Mouse (Mus musculus) left cerebral cortex, postnatal 25 days (tissue): ENCODE data around the gene Btn1a1. TPM values are rescaled to one million over a fixed set of nuclear protein-coding genes. Genes with fewer than 3 reads are reported as not detected.

ENCODE experiments used
- DNase-seq, 2 experiments: peaks; one replicate each; pipeline ENCODE4 v3.0.0; 2022; ENCODE audit warnings: low spot score in 2 of 2, mixed read lengths in 1 of 2
- intact Hi-C: fragments of 180-260 bp; cut with DNase I; formaldehyde crosslinking; loops from one replicate; pipeline ENCODE4 v1.15.1; 2025
- total RNA-seq, 2 experiments: library from RNA; stranded (reverse); gene quantifications; 2 replicates each; pipeline ENCODE4 v1.2.3; 2021

The Btn1a1 gene
- total RNA-seq, 2 experiments from 2014 or later: not detected

DNA sequence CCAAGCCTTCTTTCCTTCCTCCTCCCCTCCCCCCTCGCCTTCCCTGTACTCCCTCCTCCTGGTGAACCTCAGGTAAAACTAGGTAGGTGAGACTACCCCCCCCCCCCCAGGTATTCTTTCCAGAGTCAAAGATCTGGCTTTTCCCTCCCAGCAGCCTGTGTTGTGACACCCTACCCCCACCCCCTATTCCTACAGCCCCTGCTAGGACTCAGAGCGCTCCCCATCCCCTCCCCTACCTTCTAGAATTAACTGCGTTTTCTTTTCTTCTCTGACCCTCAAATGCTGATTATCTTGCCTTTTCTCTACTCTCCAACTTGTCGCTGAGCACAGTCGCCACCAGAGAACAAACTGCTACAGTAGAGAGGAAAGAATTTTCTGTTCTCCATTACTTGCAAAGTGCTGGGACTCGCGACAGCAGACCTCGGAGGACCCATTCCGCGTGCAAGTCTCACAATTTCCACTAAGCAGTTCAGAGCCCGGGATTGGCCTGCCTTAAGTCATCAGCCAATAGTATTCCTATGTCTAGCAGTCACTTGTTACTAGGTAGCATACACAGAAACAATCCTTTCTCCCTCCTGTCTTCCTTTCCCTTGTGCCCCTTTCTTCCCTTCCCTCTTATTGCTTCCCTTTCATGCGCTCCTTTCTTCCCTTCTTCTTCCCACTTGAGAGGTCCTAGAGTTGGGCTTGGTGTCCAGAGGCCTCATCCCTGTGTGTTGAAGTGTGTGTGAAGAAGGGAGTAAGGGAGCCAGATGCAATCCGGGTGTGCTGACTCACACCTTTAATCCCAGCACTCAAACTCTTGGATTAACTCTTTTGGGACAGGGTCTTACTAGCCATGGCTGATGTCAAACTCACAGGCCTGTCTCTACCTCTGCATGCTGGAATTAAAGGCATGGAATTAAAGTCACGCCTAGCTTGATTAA is 23.0 kb upstream of the Btn1a1 start, which contains the start of gene Btn2a2:
TSS of gene Btn2a2 (minus strand) at position 458 of the 923 bp plus-strand sequence.
- intact Hi-C loops: no loop called here
- peak; percentile 75 to 86 for DNase-seq

DNA sequence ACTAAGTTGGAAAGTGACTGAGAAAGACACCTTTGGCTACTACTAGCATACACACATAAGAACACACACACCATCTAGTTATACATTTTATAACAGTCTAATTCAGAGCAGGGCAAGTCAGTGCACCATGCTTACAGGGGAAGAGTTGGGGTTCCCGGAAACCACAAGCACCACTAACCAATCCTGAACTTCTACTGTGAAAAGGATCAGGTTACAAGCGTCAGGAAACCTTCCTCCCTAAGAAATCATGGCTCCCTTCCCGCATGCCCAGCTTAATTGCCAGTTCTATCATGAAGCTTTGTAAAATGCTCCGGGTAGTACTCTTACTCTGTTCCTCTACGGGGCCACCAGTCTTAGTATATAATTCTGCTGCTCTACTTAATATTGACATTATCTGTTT is 19.6 kb upstream of the Btn1a1 start:
- no peak for DNase-seq
- intact Hi-C loops: no loop called here

DNA sequence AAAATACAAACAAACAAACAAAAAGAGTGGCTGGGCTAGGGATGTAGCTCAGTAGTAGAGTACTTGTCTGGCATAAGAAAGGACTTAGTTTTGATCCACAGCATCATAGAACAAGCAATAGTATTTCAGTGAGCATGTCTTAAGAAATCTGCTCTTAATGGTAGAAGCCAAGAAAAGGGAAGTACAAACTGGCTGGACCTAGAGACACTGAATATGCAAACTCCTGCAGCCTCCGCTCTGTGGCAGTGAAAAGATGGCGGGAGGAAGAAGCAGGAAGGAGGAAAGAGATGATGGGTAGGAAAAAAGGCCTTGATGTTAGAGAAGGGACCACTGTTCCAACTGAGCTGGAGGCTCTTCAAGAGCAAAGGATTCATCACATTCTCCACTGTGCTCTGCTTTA is 17.5 kb upstream of the Btn1a1 start:
- no peak for DNase-seq
- intact Hi-C loops: no loop called here

DNA sequence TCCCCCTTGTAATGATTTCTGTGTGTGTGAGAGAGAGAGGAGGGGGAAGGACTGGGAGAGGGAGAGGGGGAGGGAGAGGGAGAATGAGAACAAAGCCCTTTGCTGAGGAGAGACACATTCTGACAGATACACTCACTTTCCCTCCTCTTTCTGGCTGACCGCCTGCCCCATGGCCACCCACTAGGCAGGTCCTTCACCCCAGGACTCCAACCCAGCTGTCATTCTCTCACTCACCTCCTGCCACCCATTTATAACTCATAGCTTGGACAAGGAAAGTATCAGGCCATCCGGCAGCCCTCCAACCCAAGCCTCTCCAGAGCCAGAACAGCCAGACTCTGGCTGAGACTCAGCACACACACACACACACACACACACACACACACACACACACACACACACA is 10.0 kb upstream of the Btn1a1 start:
- intact Hi-C loops: no loop called here

DNA sequence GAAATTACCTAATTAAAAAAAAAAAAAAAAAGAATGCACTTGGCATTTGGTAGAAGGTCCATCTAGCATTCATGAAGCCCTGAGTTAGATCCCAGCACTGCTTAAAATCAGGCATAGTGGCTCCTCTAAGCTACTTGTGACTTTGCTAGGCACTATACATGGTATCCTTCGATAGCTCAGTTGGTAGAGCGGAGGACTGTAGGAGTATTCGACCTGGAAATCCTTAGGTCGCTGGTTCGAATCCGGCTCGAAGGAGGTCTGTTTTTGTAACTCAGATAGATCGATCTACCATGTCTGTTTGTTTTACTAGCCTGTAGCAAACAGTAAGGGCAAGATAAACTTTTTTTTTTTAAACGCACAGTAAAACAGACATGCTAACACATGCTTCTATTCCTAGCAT is 1.2 kb upstream of the Btn1a1 start:
- intact Hi-C loops: loop anchor here (5.0 kb wide), 1 partner anchor 35 kb away; no protein-coding TSS in a partner anchor
- DNase-seq: peak; percentile 73 to 83

More for the DNA sequence above, 10.0 kb upstream of the Btn1a1 start:
- no peak for DNase-seq

DNA sequence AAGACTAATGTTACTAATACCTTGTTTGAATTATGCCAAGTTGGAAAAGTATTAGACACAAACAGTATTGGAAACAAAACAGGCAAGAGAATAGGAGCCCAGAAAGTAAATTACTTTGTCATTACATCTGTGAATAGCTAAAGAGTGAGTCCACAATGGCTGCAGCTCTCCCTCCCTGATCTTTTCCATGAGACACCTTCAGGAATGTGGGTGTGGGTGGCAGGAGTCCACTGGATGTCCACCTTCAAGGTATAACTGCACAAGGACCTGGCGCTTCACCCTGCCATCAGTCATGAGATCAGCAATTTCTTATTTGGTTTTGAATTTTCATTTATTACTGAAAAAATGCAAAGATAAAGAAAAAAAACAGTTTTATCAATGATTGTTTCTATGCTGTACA is 605 bp upstream of the Btn1a1 start:
- DNase-seq: no peak
- intact Hi-C loops: loop anchor here (5.0 kb wide), 1 partner anchor 36 kb away; no protein-coding TSS in a partner anchor

DNA sequence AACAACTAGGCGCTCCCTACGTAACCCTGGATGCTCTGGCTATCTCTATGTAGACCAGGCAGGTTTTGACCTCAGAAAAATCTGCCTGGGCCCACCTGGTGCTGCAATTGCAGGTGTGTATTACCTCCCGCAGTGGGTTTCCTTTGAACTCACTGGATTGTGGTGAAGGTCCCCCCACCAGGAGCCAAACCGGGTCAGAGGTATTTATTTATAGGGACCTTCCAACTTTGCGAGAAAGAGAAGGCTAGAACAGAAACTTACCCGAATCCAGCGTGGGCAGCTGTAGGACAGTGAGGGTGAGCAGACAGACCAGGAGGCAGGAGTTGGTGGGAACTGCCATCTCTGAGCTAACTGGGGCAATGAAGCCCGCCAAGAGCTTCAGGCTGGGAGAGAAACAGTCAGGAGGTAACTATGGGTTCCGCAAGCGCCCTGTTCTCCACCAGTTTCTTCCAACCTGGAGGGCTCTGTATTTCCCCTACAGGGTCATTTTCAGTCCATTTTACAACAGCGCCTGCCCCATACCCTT is 797 bp downstream of the Btn1a1 start:
- peak in 1 of 2 experiments; percentile 10 for DNase-seq
- intact Hi-C loops: loop anchor here (5.0 kb wide), 1 partner anchor 37 kb away; no protein-coding TSS in a partner anchor

DNA sequence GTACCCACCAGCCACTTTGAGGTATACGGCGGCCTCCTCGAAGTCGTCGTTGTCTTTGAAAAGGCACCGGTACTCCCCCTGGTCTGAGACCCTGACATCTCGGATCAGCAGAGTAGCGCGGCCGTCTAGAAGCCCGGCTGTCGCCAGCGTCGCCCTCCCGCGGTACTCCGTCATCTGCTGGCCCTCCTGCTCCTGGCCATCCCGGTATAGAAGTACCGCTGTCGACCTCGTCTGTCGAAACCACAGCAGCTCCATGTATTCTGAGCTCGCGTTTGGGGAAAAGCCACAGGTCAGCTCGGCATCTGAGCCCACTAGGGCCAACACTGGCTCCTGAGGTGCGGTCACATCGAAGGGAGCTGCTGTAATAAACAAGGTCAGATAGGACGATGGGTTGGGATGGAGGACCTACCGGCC is 1.5 kb downstream of the Btn1a1 start:
- DNase-seq: peak; percentile 31
- intact Hi-C loops: no loop called here

DNA sequence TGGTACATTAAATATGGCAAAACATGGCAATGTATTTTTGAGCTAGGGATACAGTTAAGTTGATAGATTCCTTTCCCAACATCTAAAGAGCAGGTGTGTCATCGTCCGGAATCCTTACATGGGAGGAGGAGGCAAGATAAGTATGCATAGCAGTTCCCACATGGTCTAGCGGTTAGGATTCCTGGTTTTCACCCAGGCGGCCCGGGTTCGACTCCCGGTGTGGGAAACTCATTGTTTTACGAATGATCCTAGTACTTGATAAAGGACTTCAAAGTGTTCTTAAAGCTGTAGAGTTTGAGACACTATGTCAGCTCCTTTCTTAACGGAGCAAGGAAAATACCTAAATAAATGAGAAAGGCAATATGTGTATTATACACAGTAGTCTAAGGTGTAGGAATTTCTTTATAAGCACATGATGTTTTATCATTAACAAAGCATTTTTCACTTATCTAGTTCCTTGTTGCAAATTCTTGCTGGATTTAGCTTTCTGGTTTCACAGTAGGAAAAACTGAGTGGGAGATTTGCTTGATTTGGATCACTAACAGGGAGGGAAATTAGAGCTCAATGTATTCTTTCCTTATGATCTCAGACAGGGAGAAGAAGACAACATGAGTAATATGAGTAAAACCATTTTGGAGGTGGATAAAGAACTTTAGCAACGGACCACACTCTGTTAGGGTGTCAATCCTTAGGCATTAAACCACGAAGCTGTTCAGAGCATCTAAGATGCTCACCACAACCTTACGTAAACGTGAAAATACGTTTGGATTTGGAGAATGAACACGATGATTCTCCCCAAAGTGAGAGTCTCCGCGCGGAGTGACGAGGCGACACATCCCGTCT is 2.1 kb downstream of the Btn1a1 start:
- intact Hi-C loops: no loop called here
- peak; percentile 85 to 94 for DNase-seq

DNA sequence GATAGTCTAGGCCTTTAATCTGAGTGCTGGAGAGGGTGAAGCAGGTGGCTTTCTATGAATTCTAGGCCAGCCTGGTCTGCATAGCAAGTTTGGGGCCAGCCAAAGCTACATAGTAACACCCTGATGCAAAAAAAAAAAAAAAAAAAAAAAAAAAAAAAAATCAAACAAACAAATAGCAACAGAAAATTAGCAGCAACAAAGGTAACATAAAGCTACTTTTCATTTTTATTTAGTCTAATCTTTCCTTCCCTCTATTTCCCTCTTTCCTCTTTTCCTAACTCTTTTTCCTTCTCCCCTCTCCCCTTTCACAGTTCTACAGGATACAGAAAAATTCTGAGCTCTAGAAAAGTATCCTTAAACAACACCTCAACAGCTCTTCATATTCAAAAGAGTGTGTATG is 3.0 kb downstream of the Btn1a1 start:
- DNase-seq: no peak
- intact Hi-C loops: no loop called here

DNA sequence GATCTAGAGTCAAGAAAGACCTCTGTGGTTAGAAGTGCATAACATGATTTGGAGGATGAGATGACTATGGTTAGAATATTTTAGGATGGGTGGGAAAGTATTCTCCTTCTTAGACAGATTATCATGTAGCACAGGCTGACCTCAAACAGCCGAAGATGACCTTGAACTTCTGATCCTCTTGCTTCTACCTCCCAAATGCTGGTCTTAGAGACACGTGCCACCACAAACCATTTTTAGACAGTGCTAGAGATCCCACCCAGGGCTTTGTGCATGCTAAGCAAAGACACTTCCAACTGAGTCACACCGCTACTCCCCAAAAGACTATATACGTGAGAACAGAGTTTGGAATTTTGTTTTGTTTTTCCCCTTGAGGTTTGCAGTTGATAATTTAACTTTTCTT is 3.6 kb downstream of the Btn1a1 start:
- DNase-seq: no peak
- intact Hi-C loops: no loop called here

DNA sequence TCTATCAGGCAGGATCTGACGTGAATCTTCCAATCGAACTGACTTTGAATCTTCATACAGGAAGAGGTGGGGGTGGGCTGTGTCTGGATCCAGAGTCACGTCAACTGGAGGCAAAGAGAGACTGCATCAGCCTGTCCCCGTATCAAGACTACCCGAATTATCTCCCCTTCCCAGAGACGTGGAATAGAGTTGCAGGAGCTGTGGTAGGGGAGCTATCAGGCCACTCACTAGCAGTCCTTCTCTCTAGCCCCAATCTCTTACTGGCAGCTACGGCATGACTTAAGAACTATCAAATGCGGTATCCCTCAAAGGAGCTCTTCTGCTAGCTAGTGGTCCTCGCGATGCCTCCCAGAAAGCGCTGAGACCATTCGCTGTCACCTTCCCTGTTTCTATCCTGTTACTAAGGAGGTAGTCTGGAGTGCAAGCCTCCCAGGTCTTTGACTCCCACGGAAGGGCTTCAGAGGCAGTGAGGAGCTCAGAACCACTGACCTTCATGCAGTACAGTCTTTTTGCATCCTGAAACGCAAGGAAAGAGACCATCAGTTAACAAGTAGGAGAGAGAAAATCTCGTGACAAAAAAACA is 6.3 kb downstream of the Btn1a1 start:
- intact Hi-C loops: no loop called here
- DNase-seq: no peak

DNA sequence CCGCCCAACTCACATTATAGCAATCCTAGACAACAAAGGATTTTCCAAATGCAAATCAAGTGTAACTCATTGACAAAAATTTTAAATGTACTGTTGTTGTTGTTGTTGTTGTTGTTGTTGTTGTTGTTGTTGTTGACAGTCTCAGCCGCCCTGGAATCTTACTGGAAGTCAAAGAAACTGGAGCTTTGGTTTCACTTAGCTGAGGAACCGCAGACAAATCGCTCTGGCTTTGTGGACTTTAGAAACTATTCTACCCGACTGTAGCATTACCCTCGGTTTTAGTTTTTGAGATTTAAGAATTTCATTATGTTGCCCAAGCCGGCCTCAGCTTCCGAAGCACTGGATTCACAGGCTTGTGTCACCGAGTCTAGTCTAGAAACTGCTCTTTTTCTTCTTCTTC is 11.8 kb downstream of the Btn1a1 start:
- intact Hi-C loops: no loop called here
- no peak for DNase-seq

DNA sequence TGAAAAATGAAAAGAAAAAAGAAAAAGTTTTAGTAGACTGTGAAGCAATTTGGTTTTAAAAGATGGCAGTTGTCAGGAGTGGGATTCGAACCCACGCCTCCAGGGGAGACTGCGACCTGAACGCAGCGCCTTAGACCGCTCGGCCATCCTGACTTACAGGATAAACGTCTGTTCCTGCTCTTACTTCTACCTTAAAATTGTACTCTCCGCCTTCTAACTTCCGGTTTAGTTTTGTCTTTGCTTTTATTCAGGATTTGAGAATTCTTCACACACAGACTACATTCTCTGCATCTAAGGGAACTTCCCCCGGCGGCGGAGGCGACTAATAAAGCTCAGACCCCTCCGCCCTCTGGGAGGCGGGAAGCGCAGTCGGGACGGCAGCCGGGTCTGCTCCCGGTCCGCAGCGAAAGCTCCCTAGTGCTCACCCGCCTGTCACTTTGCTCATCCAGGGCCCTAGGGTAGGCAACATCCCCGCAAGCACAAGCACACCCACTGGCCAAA is 12.3 kb downstream of the Btn1a1 start:
- peak; percentile 82 to 90 for DNase-seq
- intact Hi-C loops: no loop called here

DNA sequence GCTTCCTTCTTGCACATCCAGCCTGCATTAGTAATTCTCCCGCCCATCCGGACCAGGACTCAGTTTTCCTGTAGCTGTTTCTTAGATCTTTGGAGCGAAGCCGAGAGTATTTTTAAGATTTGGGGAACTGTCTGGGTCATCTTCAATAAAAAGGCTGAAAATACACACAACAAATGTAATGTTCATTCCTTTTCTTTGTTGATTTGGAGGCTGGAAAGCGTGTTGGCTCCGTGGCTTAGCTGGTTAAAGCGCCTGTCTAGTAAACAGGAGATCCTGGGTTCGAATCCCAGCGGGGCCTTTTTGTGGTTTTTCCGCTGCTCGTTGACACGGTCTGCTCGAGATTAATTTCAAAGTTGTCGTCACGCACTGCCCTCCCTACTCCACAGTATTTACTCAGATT is 15.3 kb downstream of the Btn1a1 start:
- DNase-seq: peak; percentile 93 to 96
- intact Hi-C loops: no loop called here

DNA sequence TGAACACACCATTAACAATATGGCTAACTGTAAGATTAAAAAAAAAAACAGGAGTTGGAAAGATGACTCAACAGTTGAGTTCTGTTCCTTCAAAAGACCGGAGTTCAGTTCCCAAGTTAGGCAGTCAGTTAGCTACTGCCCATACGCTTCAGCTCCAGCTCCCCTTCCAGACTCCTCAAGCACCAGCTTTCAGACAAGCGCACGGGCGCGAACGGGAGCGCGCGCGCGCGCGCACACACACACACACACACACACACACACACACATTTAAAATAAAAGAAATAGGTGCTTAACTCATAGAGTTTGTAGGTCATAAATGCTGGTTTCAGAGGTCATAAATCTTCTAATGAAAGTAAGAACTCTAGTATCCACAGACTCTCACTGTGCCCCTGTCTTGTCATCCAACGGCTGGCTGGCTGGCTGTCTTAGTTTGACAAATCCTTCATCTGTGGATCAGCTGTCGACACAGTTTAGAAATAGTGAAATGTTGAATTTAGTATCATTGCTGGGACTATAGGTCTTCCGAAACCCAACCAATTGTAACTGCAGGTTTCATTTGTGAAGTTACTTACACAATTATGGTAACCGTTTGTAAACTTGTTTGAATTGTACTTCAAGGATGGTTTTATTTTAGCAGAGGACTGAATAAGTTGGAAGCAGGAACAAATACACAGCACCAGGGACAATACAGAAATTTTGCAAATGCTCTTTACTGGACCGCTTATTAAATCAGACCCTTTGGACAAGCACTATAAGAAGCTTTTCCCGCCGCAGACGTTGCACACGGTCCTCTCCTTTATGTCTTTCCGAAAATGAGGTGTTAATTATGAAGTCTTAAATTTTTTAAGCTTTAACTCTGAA is 16.2 kb downstream of the Btn1a1 start:
- intact Hi-C loops: loop anchor here (5.0 kb wide), 3 partner anchors 1422 to 1737 kb away; no protein-coding TSS in a partner anchor
- peak; percentile 72 to 78 for DNase-seq

DNA sequence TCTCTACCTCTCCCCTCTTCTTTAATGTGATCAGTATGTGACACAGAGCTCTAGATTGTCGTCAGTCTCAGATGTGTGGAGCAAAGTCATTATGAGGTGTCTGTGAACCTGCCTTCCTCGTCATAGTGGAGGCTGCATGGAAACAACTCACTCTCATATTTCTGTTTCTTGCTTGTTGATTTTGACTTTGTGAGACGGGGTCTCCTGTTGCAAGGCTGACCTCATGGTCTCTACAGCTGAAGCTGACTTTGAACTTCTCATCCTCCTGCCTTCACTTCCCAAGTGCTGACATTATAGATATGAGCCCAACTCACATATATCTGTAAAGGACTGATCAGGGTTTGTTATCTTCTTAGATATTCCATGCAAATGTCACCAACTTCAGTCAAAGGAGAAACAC is 16.9 kb downstream of the Btn1a1 start:
- no peak for DNase-seq
- intact Hi-C loops: loop anchor here (5.0 kb wide), 3 partner anchors 1421 to 1736 kb away; no protein-coding TSS in a partner anchor

DNA sequence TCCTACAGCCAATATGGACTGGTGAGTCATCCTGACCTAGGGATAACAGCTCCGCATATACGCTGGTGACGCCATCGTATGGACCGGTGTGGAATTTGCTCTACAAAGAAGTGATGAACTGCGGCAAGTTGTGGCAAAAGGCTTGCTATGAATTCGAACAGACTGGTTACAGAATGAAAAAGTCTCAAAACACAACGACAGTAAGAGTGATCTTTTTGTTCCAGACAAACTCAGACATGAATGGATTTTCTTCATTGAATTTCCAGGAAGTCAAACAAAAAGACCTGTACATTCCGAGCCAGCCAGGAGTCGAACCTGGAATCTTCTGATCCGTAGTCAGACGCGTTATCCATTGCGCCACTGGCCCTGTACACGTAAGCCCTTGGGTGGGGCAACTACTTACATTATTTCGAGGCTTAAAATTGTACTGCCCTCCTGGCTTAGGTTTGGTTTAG is 19.2 kb downstream of the Btn1a1 start:
- intact Hi-C loops: loop anchor here (2.0 to 5.0 kb wide), 4 partner anchors 16 to 1734 kb away; no protein-coding TSS in a partner anchor
- peak; percentile 89 to 94 for DNase-seq
